Mouse (Mus musculus) embryonic facial prominence, embryonic 10.5 days (tissue): ENCODE data around the gene Lim2. TPM values are rescaled to one million over a fixed set of nuclear protein-coding genes. Genes with fewer than 3 reads are reported as not detected.

Experiments used
- DNase-seq: peaks from one replicate; pipeline ENCODE4 v3.0.0-alpha.2; 2017; ENCODE audit warnings: low spot score
- H3K27ac ChIP-seq: fragments of 300-500 bp; sonication (generic); replicated peaks from 2 replicates; pipeline ENCODE4 v1.5.1; 2016; ENCODE audit warnings: mild to moderate bottlenecking
- H3K27me3 ChIP-seq: fragments of 300-500 bp; sonication (generic); replicated peaks from 2 replicates; pipeline ENCODE4 v1.6.1; 2016; ENCODE audit warnings: low read depth, mild to moderate bottlenecking; ENCODE audit not compliant: poor library complexity, severe bottlenecking
- H3K36me3 ChIP-seq: fragments of 300-500 bp; sonication (generic); replicated peaks from 2 replicates; pipeline ENCODE4 v1.6.1; 2016; ENCODE audit warnings: mild to moderate bottlenecking, moderate library complexity
- H3K4me1 ChIP-seq: fragments of 300-500 bp; sonication (generic); 2 replicates; pipeline ENCODE4 v1.6.1; 2016
- H3K4me3 ChIP-seq: fragments of 300-500 bp; sonication (generic); 2 replicates; pipeline ENCODE4 v1.5.1; 2016; ENCODE audit warnings: mild to moderate bottlenecking, moderate library complexity
- H3K9me3 ChIP-seq: fragments of 300-500 bp; sonication (generic); 2 replicates; pipeline ENCODE4 v1.6.1; 2016; ENCODE audit warnings: mild to moderate bottlenecking
- WGBS: fragments of 180-500 bp; shearing (Covaris S2); methylation state at CpG from one replicate; pipeline ENCODE4 v1.1.7; 2016; 5-methylcytosine and 5-hydroxymethylcytosine counted together
- microRNA-seq: library from miRNA; unstranded; fragments of <30 nt; microRNA quantifications from one replicate; pipeline ENCODE4, GENCODE M21; 2017
- polyA plus RNA-seq: library from polyadenylated mRNA; unstranded; fragments of >200 nt; fragmentation: Nextera tagmentation; extraction: Ambion mirVana; gene quantifications from 2 replicates; pipeline ENCODE4 v1.2.1, GENCODE M21; 2016

Lim2 gene
- polyA plus RNA-seq, 1 experiment from 2014 or later, result 0.17 TPM

DNA sequence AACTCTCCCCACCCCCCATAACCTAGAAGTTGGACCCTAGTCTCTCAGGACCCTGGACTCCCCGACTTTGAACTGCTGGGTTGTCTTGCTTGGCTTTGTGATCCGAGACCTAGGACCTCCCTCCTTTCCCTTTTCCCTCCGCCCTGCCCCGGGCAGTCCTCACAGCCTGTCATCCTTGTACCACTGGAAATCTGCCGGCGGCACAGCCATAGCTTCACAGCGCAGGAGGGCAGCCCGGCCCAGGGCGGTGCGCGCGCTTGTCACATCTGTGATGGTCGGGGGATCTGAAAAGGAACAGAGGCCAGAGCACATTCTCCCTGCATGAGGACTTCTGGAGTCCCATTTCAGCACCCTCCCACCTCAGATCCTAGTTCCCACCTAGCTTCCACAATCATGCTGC is 48.9 kb downstream of the Lim2 start:
- Histone ChIP-seq H3K36me3 (no peaks in the 10 kb centered on the region; the same call in 1 of the 2 replicates), H3K27me3 (peaks cover 66% of the 10 kb centered on the region), H3K27ac (no peak overlapping the region), H3K9me3 (no peaks in the 10 kb centered on the region), H3K4me1 (peaks cover 15% of the 10 kb centered on the region), H3K4me3 (peak overlapping the region; percentile 32; the same call in 1 of the 2 replicates)
- WGBS, result 4% methylated on average over 13 of the region's 13 CpGs
- peak; percentile 67 for DNase-seq

DNA sequence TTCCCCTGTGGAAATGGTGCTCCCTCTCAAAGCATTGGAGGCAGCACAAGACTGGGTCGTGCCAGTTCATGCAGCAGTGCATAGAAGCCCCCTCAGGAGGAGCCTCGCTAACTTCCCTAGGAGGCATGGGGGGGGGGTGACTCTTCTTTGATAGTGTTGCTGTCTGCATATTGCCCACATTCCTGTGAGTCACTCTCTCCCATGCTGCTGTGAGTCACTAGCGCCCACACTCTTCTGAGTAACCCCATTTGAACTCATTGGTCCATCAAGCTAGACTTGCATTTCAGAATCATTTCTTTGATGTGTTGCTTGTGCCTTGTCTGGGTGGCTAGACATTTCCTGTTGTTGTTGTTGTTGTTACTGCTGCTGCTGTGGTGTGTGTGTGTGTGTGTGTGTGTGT is 53.7 kb downstream of the Lim2 start:
- Histone ChIP-seq H3K9me3 (no peaks in the 10 kb centered on the region), H3K36me3 (no peaks in the 10 kb centered on the region; the same call in 1 of the 2 replicates), H3K4me1 (peaks cover 17% of the 10 kb centered on the region), H3K27ac (no peak overlapping the region), H3K27me3 (peaks cover 37% of the 10 kb centered on the region), H3K4me3 (no peak overlapping the region)
- no peak for DNase-seq
- 72% methylated on average over 3 of the region's 3 CpGs for WGBS

- Histone ChIP-seq H3K36me3 (no peaks in the 10 kb centered on the region; the same call in 1 of the 2 replicates), H3K9me3 (no peaks in the 10 kb centered on the region), H3K4me1 (peaks cover 7% of the 10 kb centered on the region), H3K27me3 (peaks cover 27% of the 10 kb centered on the region), H3K27ac (no peak overlapping the region), H3K4me3 (no peak overlapping the region)
- 65% methylated on average over 8 of the region's 8 CpGs for WGBS
- no peak for DNase-seq
Observed at GRCm38 (mm10) chr7:43482090-43482716, 54.7 kb downstream of the Lim2 start.

DNA sequence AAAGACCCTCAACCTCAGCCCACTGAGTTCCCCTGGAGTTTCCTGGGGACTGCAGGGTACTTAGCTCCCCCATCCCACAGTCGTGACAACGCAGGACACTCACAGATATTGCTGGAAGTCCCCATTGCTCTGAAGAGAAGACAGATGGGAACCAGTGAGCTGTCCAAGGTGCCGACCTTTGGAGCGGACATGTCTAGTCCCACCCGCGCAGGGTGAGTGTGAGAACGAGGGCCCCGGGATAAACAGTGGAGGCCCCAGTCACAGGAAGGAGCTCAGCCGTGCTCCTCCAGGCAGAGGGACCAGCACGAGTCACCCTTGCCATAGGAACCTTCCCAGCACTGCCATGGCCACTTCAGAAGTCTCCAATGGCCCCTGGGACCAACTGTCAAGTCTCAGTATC is 55.8 kb downstream of the Lim2 start:
- H3K27ac ChIP-seq, result no peak overlapping the region
- no peak overlapping the region for H3K4me3 ChIP-seq
- peak; percentile 55 for DNase-seq
- peaks cover 24% of the 10 kb centered on the region for H3K27me3 ChIP-seq
- 17% methylated on average over 10 of the region's 10 CpGs for WGBS
- H3K9me3 ChIP-seq, result no peaks in the 10 kb centered on the region
- H3K36me3 ChIP-seq, result no peaks in the 10 kb centered on the region; the same call in 1 of the 2 replicates
- peaks cover 7% of the 10 kb centered on the region for H3K4me1 ChIP-seq

Small RNA genes within 50 kb of the gene (microRNA-seq; reads per million reads assigned to microRNA genes)
- not detected for gene Mir7051

Other genes with a start within 250 kb of the Lim2 start
- 10.5 and 10.6 TPM in 2 replicates for gene Zfp715, start 114.4 kb upstream of the Lim2 start, polyA plus RNA-seq
- gene Siglecf, start 76.3 kb upstream of the Lim2 start, polyA plus RNA-seq, result 0.13 and 0.15 TPM in 2 replicates
- gene Siglecg, start 19.5 kb upstream of the Lim2 start, polyA plus RNA-seq, result 0.06 and 0.16 TPM in 2 replicates
- gene Nkg7, start 9.4 kb downstream of the Lim2 start, polyA plus RNA-seq, result not detected in 2 replicates
- gene Cldnd2, start 13.1 kb downstream of the Lim2 start, polyA plus RNA-seq, result not detected in 2 replicates
- 231 and 252 TPM in 2 replicates for gene Etfb, start 16.4 kb downstream of the Lim2 start, polyA plus RNA-seq
- 0.24 and 0.67 TPM in 2 replicates for gene Gm45233, start 16.5 kb downstream of the Lim2 start, polyA plus RNA-seq
- 1.2 and 2.3 TPM in 2 replicates for gene Vsig10l, start 35.5 kb downstream of the Lim2 start, polyA plus RNA-seq
- gene Iglon5, start 62.4 kb downstream of the Lim2 start, polyA plus RNA-seq, result 0.70 and 0.71 TPM in 2 replicates
- not detected in 2 replicates for gene 4931406B18Rik, start 78.3 kb downstream of the Lim2 start, polyA plus RNA-seq
- gene Cd33, start 116.8 kb downstream of the Lim2 start, polyA plus RNA-seq, result 0.39 and 0.51 TPM in 2 replicates
- 5.4 and 6.2 TPM in 2 replicates for gene Zfp658, start 134.6 kb downstream of the Lim2 start, polyA plus RNA-seq
- gene Zfp719, start 151.9 kb downstream of the Lim2 start, polyA plus RNA-seq, result 15.0 and 15.6 TPM in 2 replicates
- 1.1 and 1.4 TPM in 2 replicates for gene Zfp819, start 179.5 kb downstream of the Lim2 start, polyA plus RNA-seq
- gene Ceacam18, start 207.0 kb downstream of the Lim2 start, polyA plus RNA-seq, result not detected in 2 replicates
- 0.25 and 0.52 TPM in 2 replicates for gene Siglece, start 232.5 kb downstream of the Lim2 start, polyA plus RNA-seq
- 18.1 and 18.7 TPM in 2 replicates for gene Ctu1, start 244.3 kb downstream of the Lim2 start, polyA plus RNA-seq